Mouse (Mus musculus): Measurements from ENCODE around the gene Gtf2a1l.

The Gtf2a1l gene

DNA sequence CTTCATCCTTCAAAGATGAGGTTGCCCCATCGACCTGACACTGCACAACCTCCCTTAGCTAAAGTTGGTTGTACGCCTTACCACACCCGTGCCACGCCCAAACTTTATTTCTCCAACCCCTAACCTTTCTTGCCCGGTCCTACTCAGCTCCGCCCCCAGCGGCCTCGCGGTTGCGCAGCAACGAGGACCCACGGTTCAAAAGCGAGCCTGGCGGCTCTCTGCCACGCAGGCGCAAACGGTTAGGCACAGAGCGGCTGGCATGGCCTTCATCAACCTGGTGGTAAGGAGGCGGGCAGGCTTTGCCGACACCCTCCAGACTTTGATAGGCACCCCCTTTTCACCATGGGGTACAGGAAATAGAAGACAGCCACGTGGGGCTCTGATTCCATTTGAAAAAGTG is at the start of gene Gtf2a1l:
Gene Gtf2a1l, plus strand, starts transcription at position 209 of the 400 bp plus-strand sequence.
- peak; percentile 68 for DNase-seq (ENCODE audit: low read depth, low spot score)

DNA sequence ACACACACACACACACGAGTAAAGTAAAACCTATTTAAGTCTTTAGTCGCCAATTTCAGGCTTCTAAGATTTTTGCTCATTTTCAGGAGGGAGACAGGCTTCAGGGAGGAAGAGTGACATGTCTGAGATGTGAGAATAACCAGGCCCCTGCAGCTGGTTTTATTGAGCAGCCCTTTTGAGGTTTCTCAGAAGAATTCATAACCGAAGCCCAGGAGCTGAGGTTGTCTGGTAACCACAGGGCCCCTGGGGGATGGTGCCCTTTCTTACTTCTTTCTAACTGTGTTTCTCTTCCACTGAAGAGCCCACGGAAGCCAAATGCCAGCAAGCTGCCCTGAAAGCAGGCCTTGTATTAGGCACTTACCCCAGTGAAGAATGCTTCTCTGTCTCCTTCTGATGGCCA is 47.5 kb upstream of the Gtf2a1l start:
- no peak for DNase-seq (ENCODE audit: low read depth, low spot score)

DNA sequence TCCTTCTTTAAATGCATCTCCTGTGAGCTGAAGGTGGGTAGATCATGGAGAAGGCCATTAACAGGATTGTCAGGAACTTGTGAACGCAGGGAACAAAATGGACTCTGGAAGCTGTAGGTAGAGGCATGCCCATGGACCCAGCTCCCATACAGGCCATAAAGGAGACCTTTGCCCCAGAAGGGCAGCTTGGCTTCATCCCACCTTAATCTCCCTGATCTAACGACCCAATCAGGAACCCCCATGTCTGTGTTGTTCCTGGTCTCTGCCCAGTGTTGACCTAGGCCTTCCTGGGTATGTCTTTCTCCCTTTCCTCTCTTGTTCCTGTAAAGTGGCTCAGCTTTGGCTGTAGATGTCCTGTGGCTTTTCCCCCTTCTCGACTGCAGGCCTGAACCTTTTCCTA is 47.1 kb upstream of the Gtf2a1l start:
- no peak for DNase-seq (ENCODE audit: low read depth, low spot score)

DNA sequence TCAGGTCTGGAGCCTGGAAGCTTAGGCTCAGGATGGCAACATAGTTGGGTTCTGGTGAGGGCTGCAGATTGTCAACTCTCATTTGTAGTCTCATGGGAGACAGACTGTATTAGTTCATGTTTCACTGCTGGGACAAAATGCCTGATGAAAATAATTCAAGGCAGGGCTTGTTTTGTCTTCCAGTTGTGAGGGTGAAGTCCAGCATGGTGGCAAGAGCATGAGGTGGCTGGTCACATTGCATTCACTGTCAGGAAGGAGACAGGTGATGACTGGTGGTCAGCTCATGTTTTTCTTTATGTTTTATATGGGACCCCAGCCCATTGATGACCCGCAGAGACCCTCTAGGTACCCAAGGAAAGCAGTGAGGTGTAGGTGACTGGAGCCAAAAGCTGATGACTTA is 45.7 kb upstream of the Gtf2a1l start:
- DNase-seq (ENCODE audit: low read depth, low spot score), result no peak

DNA sequence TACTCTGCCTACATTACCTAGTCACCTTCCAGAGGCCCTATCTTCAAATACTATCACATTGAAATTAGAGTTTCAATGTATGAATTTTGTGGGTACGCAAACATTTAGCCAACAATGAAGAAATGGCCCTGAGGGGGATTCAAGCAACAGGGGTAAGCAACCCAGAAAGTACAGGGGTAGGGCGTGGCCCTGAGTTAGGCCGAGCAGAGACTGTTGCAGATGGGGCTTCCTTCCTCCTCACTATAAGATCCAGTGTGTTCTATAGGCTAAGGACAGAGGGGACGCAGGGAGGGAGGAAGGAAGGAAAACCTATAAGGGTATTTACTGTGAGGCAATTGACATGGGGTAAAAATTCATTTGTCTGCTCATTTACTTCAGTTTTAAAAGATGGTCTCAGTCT is 44.1 kb upstream of the Gtf2a1l start:
- DNase-seq (ENCODE audit: low read depth, low spot score), result no peak

DNA sequence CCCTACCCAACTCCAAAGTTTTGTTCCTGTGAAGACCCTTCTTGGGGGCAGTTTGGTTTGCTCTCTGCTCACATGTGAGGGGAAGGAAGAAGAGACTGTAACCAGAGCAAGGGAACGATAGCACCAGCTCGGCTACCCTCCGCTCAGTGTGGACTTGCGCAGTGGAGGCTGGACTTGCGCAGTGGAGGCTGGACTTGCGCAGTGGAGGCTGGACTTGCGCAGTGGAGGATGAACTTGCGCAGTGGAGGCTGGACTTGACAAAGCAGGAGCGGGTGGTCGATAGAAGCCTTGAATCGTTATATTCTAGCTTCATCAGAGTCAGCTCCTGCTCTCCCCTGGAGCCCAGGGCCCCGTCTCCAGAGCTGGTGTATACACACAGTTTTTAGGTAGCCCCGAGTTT is 43.1 kb upstream of the Gtf2a1l start:
- no peak for DNase-seq (ENCODE audit: low read depth, low spot score)

DNA sequence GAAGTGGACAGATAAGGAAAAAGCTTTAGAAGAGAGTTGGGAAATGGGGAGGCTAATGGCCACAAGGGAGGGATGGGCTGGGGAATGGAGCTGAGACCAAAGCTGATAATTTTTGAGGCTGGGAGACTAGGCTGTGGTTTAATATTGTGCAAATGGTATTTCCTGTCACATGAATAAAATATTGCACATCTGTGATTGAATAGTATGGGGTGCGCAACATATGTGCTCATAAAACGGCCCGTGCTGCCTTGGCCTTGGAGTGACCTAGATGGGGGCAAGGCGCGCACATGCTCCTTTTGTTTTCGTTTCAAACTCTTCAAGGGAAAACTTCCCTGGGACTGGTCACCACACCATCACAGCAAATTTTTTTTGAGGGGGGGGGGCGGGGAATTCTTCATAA is 42.5 kb upstream of the Gtf2a1l start:
- no peak for DNase-seq (ENCODE audit: low read depth, low spot score)

DNA sequence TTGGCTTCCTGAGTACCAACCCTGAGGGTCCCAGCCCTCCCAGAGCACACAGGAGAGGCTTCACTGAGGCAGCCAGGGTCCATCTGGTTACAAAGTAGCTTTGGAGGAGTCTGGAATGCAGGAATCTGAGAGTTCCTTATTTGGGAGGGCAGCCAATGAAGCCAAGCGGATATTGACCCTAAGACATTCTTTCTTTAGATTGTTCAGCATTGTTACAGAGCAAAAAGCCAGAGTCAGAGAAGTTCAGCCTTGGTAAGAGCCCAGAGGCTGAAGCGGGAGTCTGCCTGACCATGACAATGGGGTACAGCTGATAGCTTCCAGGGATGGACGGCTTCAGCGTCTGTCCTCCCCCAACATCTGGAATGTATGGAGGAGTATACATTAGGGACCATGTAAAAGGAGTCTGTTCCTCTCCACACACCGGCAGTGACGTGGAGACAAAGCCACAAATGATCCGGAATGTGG is 42.1 kb upstream of the Gtf2a1l start:
- no peak for DNase-seq (ENCODE audit: low read depth, low spot score)

DNA sequence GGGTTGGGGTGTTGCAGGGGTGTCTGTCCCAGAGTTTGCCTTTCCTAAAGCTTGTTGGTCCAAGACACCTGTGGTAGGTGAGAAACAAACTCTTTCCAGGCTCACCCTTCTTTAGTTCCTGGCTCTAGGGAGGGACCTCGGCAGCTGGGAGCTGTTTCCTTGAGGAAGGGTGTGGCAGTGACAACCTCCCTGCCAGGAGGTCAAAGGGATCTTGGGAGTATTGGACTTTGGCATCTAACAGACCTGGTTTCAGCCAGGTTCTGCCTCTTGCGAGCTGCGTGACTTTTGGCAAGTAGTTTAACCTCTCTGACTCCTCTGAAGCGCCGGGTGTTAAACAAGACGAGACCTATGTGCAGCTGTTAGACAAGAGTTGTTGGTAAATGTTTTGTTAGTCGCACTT is 41.3 kb upstream of the Gtf2a1l start:
- DNase-seq (ENCODE audit: low read depth, low spot score), result no peak

DNA sequence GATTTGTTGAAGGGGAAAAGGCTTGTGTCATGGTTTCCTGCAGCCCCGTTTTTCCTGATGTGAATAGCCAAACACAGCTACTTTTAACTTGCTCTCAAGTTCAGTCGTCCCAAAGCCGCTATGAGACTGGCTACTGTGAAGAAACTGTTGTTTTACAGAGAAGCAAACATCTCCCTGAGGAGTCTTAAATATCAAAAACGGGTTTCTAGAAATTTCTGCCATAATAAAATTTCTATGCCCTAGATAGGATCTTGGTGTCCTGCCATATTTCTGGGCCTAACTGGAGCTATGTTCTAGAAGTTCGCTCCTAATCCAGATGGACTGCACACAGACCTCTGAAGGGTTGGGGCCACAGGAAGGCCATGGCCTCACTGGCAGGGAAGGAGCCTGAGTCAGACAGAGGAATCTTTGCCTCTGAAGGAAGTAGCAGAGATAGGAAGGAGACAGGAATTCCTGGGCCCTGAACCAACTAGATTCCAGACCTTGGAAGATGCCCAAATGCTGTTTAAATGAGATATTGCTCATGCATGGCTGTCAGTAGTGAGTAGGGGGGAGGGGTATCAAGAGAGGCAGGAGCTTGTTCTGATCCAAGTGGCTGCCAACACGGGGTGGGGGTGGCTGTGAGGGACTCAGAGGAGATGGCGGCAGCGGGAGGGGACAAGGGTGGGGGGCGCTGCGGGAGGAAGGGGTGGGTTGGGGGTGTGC is 39.6 kb upstream of the Gtf2a1l start:
- DNase-seq (ENCODE audit: low read depth, low spot score), result no peak

DNA sequence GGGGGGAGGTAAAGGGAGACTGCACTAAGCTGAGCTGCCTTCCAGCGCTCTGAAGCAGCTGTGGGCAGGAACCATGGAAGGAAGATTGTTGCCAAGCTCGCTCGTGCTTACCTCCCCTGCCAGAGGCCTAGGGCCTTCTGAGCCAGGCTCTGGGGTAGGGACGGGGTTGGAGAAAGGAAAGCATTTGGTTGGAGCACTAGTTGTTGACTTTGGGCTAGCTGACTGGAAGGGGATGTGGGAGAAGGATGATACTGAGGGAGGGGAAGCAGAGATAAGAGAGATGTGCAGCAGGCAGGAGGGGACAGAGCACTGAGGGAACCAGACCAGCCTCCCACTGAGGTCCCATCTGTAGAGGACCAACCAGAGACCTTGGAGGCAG is 39.1 kb upstream of the Gtf2a1l start:
- DNase-seq (ENCODE audit: low read depth, low spot score), result no peak

DNA sequence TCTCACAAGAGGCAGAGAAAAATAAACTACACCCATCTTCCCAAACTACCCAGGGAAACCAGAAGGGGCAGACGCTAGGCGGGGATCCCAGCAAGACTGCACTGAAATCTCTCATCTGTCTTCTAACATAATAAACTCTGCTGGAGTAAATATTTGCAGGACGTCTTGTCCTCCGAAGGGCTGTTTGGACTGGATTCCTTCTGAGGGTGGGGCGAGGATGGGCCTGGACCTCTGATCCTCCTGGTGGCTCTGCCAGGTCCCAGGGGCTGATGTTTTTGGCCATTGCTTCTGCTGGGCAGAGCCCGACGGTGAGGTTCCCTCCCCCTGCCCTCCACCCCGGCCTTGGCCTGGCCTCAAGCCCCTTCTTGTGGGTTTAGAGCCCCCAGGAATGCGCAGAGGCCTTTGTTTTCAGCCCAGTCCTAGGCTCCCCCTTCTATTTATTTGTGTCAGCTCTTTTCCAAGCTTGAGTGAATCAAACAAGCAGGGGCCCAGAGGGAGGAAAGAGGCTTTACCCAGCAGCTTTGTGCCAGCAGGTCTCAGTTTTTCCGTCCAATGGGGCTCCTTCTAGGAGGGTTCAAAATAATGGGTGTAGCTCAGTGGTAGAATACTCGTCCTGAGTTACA is 38.4 kb upstream of the Gtf2a1l start:
- no peak for DNase-seq (ENCODE audit: low read depth, low spot score)

DNA sequence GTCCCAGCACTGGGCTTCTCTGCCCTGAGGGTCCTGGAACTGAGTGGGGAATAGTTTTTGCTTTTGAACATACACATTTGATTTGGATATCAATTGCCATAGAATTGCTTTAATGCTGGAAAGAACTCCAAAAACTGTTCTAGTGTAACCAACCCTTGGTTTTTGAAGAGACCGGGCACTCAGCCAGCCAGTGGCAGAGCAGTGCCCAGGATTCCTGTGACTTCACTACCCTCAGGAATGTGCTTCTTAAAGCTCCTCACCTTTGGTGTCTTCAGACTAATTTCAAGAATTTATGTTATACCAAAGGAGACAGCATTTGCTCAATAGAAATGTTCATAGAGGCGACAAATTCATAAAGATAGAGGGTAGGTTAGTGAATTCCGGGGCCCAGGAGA is 37.9 kb upstream of the Gtf2a1l start:
- DNase-seq (ENCODE audit: low read depth, low spot score), result no peak

DNA sequence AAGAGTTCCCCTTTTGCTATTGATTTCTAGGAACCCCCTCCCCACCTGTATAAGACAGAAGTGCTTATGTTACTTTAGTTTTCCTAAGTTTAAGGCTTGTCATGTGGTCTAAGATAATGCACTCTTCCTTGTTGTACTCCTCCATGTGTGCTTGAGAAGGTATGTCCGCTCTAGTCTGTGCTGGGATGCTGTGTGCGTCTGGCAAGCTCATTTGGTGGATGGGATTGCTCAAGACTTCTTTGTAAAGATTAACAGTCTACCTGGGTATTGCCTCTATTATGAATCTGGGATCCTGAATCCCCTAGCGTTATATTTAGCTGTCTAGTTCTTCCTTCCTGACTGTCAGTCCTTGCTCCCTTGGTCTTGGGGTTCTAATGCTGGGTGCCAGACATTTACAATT is 35.8 kb upstream of the Gtf2a1l start:
- DNase-seq (ENCODE audit: low read depth, low spot score), result no peak

DNA sequence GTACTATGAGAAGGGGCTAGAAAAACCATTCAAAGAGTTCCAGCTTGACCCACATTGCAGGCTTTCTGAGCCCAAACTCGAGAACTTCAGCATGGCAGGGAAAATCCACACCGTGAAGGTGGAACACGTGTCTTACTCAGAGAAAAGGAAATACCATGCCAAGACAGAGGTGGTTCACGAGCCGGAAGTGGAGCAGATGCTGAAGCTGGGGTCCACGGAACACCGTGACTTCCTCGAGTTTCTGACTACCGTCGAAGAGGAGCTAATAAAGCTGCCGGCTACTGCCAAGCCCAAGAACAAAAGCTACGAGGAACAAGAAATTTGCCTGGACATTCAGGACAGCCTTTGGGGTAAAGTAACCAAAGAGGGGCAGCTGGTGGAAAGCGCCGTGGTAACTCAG is 32.4 kb upstream of the Gtf2a1l start:
- DNase-seq (ENCODE audit: low read depth, low spot score), result no peak

DNA sequence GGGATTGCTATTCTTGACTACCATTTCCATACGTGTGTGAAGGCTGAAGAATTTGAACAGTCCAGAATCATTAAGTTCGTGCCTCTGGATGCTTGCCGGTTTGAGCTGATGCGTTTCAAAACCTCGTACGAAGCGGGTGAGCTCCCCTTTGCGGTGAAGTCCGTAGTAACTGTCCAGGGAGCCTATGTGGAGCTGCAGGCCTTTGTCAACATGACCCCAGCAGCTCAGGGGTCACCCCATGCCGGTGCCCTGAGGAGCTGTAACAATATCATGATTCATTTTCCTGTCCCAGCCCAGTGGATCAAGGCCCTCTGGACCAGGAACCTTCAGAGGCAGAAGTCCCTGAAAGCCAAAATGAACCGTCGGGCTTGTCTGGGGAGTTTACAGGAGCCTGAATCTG is 31.9 kb upstream of the Gtf2a1l start:
- DNase-seq (ENCODE audit: low read depth, low spot score), result no peak

DNA sequence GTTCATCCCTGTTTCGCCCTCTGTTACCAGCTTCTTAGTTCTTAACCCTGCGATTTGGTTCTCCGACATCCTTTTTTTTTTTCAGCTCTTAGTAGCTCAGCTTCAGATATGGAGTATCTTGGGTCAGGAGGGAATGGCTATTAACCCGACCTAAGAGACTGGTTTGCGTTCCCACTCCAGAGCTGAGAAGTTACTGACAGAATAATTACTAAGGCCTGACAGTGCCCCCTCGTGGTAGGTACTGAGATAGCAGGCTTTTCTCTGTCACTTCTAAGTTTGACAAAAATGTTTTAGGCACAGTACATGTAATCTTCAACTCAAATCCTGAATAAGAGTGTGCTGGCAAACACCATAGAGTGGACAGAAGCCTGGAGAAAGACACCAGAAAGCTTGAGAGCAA is 27.4 kb upstream of the Gtf2a1l start:
- peak; percentile 61 for DNase-seq (ENCODE audit: low read depth, low spot score)

DNA sequence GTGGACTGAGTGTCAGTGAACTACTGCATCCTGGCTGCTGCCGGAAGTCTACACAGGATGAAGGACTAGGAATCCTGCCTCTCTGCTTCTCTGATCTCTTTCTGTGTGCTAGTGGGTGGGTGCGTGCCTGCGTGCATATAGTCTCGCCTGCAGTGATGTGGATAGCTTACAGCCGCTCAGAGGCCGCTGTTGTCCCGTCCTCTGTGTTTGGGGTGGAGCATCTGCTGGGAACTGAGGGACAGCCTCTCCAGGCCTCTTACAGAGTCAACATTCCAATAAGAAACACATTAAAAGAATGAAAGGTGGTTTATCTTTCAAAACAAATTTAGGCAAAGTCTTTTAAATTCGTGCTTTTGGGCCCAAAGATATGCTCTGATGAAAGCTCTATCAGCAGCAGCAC is 26.6 kb upstream of the Gtf2a1l start:
- no peak for DNase-seq (ENCODE audit: low read depth, low spot score)

DNA sequence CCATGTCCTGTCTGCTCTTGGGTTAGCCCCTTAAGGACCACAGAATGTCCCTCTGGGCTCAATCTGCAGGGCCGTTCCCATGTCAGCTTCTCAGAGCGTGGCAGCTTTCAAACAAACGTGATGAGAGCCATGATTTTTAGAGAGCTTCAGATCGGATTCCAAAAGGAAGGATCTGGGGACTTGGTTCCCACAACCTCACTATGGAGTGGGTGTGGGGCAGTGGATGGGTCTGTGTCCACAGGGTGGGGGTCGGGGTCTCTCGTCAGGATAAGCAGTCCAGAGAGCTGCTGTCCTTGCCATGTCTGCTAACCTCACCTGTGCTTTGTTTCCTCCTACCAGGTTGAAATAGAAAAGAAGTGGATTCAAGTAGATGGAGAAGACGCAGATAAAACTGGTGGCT is 23.6 kb upstream of the Gtf2a1l start:
- no peak for DNase-seq (ENCODE audit: low read depth, low spot score)

DNA sequence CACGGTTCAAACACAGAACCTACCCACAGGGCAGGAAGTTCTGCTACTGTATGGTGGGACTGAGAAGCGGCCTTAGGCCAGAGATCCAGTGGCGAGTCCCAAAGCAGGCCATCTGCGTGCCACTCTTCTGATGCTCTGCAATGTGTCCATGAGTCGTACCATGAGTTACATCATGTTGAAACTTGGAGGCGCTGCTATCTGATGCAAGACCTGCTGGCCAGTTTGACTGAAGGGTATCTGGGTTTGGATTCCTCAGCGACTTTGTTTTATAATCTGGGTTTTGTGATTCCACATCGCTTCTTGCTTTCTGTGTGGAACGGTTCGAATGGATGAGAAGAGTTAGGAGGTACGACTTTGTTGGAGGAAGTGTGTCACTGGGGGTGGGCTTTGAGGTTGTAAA is 23.2 kb upstream of the Gtf2a1l start:
- DNase-seq (ENCODE audit: low read depth, low spot score), result no peak

DNA sequence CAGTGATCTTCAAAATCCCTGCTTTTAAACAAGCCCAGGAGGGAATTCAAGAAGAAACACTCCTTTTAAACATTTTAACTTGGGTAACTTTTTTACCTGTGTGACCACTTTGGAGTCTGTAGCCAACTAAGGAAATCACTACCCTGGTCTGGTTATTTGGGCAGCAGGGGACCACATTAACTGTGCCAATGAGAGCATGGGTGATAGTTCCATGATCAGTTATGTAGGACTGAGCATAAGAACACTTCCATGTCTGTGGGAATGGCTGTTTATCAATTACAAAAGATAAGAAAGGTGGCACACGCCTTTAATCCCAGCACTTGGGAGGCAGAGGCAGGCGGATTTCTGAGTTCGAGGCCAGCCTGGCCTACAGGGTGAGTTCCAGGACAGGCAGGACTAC is 21.3 kb upstream of the Gtf2a1l start:
- no peak for DNase-seq (ENCODE audit: low read depth, low spot score)

DNA sequence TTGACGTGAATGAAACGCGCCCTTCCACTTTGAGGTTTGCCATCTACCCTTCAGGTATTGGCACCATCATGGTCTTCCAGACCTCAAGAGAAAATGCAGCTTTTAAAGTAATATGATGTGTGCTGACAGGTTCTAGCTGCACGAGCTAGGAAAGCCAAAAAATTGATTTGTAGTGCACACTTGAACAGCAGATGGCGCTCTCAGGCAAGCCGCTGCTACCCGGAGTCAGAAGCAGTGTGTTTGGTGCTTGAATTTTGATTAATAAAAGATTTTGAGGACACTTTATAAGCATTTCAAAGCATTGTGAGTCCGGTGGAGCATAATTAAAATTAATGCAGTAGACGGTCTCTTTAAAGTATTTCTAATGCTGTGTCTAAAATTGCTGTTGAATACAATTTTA is 16.4 kb upstream of the Gtf2a1l start:
- DNase-seq (ENCODE audit: low read depth, low spot score), result peak; percentile 59

DNA sequence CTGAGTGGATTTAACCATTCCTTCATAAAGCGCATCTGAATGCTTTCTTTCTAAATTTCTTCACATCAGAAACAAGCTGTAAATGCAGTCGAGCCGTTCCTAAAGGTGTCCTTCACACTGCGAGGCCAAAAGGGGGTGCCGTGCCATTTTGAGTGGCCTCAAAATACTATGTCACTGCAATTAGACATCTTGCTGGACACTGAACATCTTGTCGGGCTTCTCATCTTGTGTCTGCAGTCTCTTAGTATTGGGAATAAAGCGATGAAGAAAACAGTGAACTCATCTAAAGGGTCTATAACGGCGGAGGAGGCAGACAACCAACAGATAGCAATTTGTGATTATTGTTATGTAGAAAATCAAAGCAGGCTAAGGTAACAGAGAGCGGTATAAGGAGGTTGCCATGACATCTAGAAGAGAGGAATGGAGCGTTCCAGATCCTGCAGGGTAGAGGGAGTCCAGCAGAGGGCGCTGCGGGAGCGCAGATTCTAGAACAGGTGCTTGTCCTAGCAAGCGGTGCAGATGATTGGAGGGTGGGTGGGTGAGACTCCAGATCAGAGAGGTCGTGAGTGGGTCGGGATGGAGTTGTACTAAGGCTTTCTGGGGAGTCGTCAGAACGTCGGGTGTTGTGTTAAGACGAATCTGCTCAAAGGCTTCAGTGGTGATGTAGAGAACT is 15.6 kb upstream of the Gtf2a1l start:
- peak; percentile 72 for DNase-seq (ENCODE audit: low read depth, low spot score)
